Mouse (Mus musculus) limb, embryonic 12.5 days (tissue): ENCODE measurements at regions not wholly inside any gene's neighbourhood (a gene's known extent, or its start where the extent isn't known, plus 50 kb on each side); places are given as distances from the start of the nearest gene placed in this dataset.
A peak's percentile ranks its signal among the peaks of the same experiment; 100 is the strongest.

Experiments
- ATAC-seq: fragments of 200-750 bp; cut with Nextera tagmentation; 2 replicates; pipeline ENCODE4 v1.8.0; 2017; ENCODE audit warnings: low read depth, moderate TSS enrichment; ENCODE audit not compliant: insufficient number of reproducible peaks, insufficient read depth, low FRiP score, low TSS enrichment
- H3K27ac ChIP-seq: fragments of 300-500 bp; sonication (generic); 2 replicates; pipeline ENCODE4 v1.5.1; 2016; ENCODE audit warnings: mild to moderate bottlenecking, moderate library complexity
- H3K27me3 ChIP-seq: fragments of 300-500 bp; sonication (generic); 2 replicates; pipeline ENCODE4 v1.6.1; 2016; ENCODE audit warnings: mild to moderate bottlenecking, moderate library complexity
- H3K36me3 ChIP-seq: fragments of 300-500 bp; sonication (generic); 2 replicates; pipeline ENCODE4 v1.6.1; 2016; ENCODE audit warnings: mild to moderate bottlenecking, moderate library complexity
- H3K4me1 ChIP-seq: fragments of 300-500 bp; sonication (generic); replicated peaks from 2 replicates; pipeline ENCODE4 v1.6.1; 2016
- H3K4me2 ChIP-seq: fragments of 300-500 bp; sonication (generic); 2 replicates; pipeline ENCODE4 v1.6.1; 2016; ENCODE audit warnings: mild to moderate bottlenecking, moderate library complexity
- H3K4me3 ChIP-seq: fragments of 300-500 bp; sonication (generic); replicated peaks from 2 replicates; pipeline ENCODE4 v1.5.1; 2016; ENCODE audit warnings: mild to moderate bottlenecking
- H3K9ac ChIP-seq: fragments of 300-500 bp; sonication (generic); replicated peaks from 2 replicates; pipeline ENCODE4 v1.6.1; 2016; ENCODE audit warnings: mild to moderate bottlenecking, moderate library complexity
- H3K9me3 ChIP-seq: fragments of 300-500 bp; sonication (generic); 2 replicates; pipeline ENCODE4 v1.6.1; 2016; ENCODE audit warnings: mild to moderate bottlenecking, moderate library complexity
- WGBS: fragments of 180-500 bp; shearing (Covaris S2); methylation state at CpG from one replicate; pipeline ENCODE4 v1.1.7; 2016; 5-methylcytosine and 5-hydroxymethylcytosine counted together

DNA sequence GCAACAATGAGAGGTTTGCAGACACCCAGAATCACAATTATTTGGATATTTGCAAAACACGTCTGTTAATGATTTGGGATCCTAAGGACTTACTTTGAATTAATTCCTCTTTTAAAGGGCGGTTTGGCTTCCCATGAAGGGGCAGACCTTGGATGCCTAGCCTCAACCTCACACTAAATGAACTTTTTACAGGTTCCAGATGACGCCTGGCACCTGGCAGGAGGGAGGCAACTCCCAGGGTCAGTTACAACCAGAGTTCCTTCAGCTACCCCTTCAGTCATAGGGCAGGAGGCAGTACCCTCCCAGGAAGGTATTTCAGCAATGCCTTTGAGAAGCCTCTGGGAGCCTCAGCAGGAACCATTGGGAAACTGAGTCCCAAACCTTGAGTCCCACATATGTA lies 57.9 kb upstream of the Stx18 start:
- H3K36me3 ChIP-seq: no peaks in the 10 kb centered on the region
- no peak for ATAC-seq
- H3K4me3 ChIP-seq: no peak overlapping the region
- peaks cover 18% of the 10 kb centered on the region for H3K4me1 ChIP-seq
- H3K4me2 ChIP-seq: no peak overlapping the region
- 0 out of 2 replicates have a peak overlapping the region, but pooled peaks have one; percentile 19 for H3K9ac ChIP-seq
- peaks cover 14% of the 10 kb centered on the region; the same call in 1 of the 2 replicates for H3K27me3 ChIP-seq
- WGBS: 27% methylated on average over 3 of the region's 3 CpGs
- H3K27ac ChIP-seq: 0 out of 2 replicates have a peak overlapping the region, but pooled peaks have one; percentile 9
- H3K9me3 ChIP-seq: no peaks in the 10 kb centered on the region

DNA sequence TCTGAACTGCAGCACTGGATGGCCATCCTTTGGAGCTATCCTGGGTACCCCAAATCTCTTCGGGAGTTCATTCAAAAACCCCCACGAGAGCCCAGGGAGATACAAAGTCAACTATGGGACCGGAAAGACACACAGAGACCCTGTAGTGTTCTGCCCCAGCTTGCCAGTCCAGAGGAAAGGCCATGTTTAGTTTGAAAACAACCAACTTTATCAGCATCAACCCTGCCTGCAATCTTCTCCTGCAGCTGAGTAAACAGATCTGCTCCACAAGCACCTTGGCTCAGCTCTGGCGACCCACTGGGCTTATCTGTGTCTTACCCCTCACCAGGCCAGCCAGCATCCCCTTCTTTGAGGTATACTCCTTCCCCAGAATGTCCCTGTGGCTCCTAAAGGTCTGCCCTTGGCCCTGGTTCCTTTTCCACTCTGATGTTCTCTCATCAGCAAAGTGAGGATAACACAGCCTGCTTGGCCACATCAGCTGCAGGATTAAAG lies 61.6 kb upstream of the Stx18 start:
- H3K4me3 ChIP-seq: no peak overlapping the region
- peaks cover 12% of the 10 kb centered on the region; the same call in 1 of the 2 replicates for H3K27me3 ChIP-seq
- no peak overlapping the region for H3K9ac ChIP-seq
- no peak for ATAC-seq
- H3K36me3 ChIP-seq: no peaks in the 10 kb centered on the region
- H3K9me3 ChIP-seq: no peaks in the 10 kb centered on the region
- 66% methylated on average over 4 of the region's 4 CpGs for WGBS
- H3K4me1 ChIP-seq: peaks cover 28% of the 10 kb centered on the region
- H3K27ac ChIP-seq: no peak overlapping the region
- H3K4me2 ChIP-seq: no peak overlapping the region

DNA sequence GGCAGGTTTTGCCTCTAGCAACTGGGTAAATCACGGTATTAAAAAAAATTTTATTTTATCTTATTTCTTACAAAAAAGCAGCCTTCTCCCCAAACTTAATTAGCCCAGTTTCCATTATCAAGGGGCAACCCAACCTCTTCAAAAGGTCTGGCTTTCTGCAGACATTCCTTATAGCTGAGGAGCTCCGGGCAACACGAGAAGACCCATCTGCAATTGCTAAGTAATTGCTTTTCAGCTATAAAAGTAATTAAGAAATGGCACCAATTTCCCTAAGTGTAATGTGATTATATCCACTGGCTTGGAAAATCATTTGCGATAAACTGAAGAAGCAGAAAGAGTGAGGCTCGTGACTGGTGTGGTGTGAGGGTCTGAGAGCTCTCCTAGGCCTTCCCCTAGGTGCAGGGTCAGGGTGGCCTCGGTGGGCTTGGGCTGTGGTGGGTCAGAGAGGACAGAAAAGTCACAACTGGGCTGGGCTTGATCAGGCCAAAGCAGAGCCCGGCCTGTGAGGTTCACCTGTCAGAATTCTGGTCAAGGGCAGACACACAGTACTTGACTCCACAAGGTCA lies 65.5 kb upstream of the Stx18 start:
- Histone ChIP-seq H3K27ac (no peak overlapping the region), H3K4me3 (no peak overlapping the region), H3K36me3 (no peaks in the 10 kb centered on the region), H3K4me1 (peaks cover 30% of the 10 kb centered on the region), H3K9ac (no peak overlapping the region), H3K4me2 (no peak overlapping the region), H3K27me3 (peaks cover 25% of the 10 kb centered on the region), H3K9me3 (no peaks in the 10 kb centered on the region)
- ATAC-seq: no peak
- WGBS: 70% methylated on average over 7 of the region's 7 CpGs

DNA sequence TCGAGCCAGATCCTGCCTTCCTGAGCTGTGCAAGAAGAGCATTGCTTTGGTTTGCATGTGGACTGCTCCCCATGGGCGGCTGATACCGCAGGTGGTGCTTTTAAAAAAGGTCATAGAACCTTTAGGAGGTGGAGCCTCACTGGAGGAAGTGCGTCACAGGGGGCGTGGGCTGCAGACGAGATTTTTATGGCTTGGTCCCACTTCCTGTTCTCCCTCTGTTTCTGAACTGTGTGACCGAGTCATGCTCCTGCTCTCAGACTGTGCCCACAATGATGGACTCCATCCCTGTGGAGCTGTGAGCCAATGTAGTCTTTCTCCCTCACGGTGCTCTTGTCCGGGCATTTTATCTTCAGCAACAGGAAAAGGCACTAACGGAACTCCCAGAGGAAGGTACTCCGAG lies 66.8 kb upstream of the Stx18 start:
- Histone ChIP-seq H3K4me3 (no peak overlapping the region), H3K27ac (no peak overlapping the region), H3K9ac (no peak overlapping the region), H3K27me3 (peaks cover 35% of the 10 kb centered on the region), H3K9me3 (no peaks in the 10 kb centered on the region), H3K4me1 (peaks cover 44% of the 10 kb centered on the region), H3K36me3 (no peaks in the 10 kb centered on the region), H3K4me2 (peak overlapping the region; percentile 6; the same call in 1 of the 2 replicates)
- ATAC-seq: no peak
- WGBS: 57% methylated on average over 11 of the region's 11 CpGs

DNA sequence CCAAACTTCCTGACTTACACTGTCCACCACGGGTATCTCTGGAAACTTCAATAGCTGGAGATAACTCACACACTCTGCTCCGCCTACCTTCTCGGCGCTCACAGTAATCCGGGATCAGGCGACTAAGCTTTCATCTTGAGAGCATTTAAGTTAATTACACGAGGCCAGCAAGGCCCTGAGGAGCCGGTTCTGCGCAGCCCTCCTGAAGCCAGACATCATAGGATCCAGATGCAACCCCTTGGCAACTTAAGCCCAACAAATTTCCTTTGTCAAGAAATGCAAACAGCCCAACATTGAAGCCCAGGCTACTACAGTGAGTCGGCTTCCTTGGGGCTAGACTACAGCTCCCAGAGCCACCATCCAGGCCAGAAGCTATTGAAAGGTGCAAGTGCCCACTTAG lies 69.9 kb upstream of the Stx18 start:
- peak overlapping the region; percentile 51 for H3K4me2 ChIP-seq
- ATAC-seq: no peak; the same call in 1 of the 2 replicates
- WGBS: 2% methylated on average over 10 of the region's 10 CpGs
- peaks cover 45% of the 10 kb centered on the region for H3K4me1 ChIP-seq
- no peaks in the 10 kb centered on the region for H3K36me3 ChIP-seq
- no peaks in the 10 kb centered on the region for H3K9me3 ChIP-seq
- H3K4me3 ChIP-seq: no peak overlapping the region
- no peak overlapping the region for H3K9ac ChIP-seq
- H3K27ac ChIP-seq: peak overlapping the region; percentile 86
- peaks cover 50% of the 10 kb centered on the region for H3K27me3 ChIP-seq

DNA sequence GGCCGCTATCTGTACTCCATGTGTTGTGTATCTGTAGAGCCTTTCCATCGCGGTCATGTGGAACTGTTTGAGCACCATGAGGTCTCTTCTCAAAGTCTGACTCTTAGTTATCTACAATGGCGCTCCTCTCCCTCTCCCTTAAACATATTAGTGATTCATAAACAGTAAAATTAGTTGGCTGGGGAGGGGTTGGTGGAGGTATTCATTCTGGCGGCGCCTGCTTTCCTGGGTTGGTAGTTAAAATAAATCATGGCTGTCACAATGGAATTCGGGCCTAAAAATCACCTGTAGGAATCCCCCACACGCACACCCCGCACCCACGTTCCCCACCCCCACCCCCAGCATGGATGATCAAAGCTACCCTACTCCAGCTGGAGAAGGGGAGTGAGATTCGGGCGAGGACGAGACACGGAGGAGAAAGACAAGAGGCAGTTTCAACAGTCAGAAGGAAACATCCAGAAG lies 70.6 kb upstream of the Stx18 start:
- peak overlapping the region; percentile 86 for H3K27ac ChIP-seq
- WGBS: under 1% methylated on average over 14 of the region's 14 CpGs

DNA sequence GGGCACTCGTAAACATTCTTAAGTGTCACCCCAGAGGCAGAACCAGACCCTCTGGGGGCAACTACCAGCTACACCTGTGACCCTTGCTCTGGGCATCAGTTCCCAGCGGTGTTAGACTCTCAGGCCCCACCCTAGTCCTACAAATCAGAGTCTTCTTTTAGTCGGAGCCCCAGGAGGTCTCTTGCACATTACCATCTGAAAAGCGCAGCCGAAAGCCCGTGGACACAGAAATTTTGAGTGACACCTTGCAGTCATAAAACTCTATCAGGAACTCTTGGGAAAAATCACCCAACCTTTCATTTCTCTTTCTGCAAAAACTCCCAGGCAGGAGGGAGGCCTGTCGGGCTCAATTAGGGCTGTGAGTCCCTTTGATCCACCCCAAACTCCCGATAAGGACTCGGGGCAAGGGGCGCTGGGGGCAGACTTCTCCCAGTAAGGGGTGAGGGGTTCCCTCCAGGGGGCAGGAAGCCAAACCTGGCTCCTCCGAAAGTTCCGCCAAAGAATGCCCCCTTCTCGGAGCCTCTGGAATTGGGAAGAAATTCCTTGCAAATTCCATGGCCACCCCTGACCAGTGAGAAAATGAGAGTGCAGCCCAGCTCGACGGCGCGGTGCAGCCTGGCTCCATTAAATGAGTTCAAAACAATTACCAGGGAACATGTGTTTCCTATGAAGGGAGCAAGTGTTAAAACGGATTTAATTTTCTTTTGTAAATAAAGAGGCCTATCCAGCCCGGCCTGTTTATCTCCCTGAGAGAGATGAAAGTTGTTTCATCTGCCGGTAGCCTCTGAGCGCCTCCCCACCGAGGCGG lies 71.2 kb upstream of the Stx18 start:
- H3K36me3 ChIP-seq: no peaks in the 10 kb centered on the region
- ATAC-seq: peak; percentile 24; the same call in 1 of the 2 replicates
- H3K9ac ChIP-seq: no peak overlapping the region
- peaks cover 55% of the 10 kb centered on the region for H3K4me1 ChIP-seq
- no peaks in the 10 kb centered on the region for H3K9me3 ChIP-seq
- H3K4me2 ChIP-seq: peak overlapping the region; percentile 51
- H3K27ac ChIP-seq: peak overlapping the region; percentile 86
- H3K27me3 ChIP-seq: peaks cover 57% of the 10 kb centered on the region
- 3% methylated on average over 23 of the region's 23 CpGs for WGBS
- 0 out of 2 replicates have a peak overlapping the region, but pooled peaks have one; percentile 11 for H3K4me3 ChIP-seq

More for the DNA sequence above, 70.6 kb upstream of the Stx18 start:
- Histone ChIP-seq H3K9ac (no peak overlapping the region), H3K27me3 (peaks cover 54% of the 10 kb centered on the region), H3K4me2 (peak overlapping the region; percentile 51), H3K9me3 (no peaks in the 10 kb centered on the region), H3K36me3 (no peaks in the 10 kb centered on the region), H3K4me3 (peak overlapping the region; percentile 11; the same call in 1 of the 2 replicates), H3K4me1 (peaks cover 50% of the 10 kb centered on the region)
- 0 out of 2 replicates have a peak, but pooled peaks have one; percentile 29 for ATAC-seq

DNA sequence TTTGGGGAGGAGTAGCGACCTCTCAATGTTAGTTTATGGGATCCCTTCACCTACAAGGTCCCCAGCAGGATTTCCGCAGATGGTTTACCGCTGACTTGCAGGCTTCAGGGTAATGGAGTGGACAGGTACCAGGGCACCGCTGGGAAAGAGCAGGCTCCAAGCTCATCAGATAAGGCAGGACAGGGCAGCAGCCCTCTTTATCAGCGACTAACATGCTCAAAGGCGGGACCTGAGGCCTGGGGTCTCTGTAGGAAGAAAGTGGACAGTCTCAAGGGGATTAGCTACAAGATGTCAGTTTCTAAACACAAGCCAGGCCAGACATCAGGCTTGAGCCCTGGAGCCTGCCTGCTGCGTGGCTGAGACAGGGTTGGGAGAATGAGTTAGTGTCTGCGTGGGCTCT lies 74.9 kb upstream of the Stx18 start:
- Histone ChIP-seq H3K4me3 (no peak overlapping the region), H3K4me2 (no peak overlapping the region), H3K9me3 (no peaks in the 10 kb centered on the region), H3K9ac (no peak overlapping the region), H3K4me1 (peaks cover 44% of the 10 kb centered on the region), H3K27me3 (peaks cover 42% of the 10 kb centered on the region), H3K36me3 (no peaks in the 10 kb centered on the region), H3K27ac (no peak overlapping the region)
- WGBS: 38% methylated on average over 8 of the region's 8 CpGs
- no peak for ATAC-seq

DNA sequence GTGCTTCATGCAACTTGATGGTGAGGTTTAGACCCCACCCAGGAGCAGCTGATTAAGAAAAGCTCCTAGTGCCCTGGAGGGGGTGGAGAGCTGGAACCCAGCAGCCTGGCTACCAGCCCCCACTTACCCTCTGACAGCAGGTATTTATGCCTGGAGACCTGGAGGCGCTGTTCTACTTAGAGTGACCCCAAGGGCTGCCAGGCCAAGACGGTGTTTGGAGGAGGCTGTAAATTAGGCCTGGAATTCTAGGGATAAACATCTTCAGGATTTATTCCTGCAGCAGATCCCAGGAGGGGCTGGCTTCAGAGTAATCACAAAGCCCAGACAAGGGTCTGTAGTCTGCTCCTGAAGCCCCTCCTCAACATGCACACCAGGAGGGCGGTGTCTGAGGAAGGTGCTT lies 76.0 kb upstream of the Stx18 start:
- Histone ChIP-seq H3K27me3 (peaks cover 31% of the 10 kb centered on the region), H3K27ac (no peak overlapping the region), H3K36me3 (no peaks in the 10 kb centered on the region), H3K9me3 (no peaks in the 10 kb centered on the region), H3K4me2 (no peak overlapping the region), H3K4me3 (no peak overlapping the region), H3K9ac (no peak overlapping the region), H3K4me1 (peaks cover 33% of the 10 kb centered on the region)
- WGBS: 24% methylated on average over 3 of the region's 3 CpGs
- peak; percentile 38; the same call in 1 of the 2 replicates for ATAC-seq

DNA sequence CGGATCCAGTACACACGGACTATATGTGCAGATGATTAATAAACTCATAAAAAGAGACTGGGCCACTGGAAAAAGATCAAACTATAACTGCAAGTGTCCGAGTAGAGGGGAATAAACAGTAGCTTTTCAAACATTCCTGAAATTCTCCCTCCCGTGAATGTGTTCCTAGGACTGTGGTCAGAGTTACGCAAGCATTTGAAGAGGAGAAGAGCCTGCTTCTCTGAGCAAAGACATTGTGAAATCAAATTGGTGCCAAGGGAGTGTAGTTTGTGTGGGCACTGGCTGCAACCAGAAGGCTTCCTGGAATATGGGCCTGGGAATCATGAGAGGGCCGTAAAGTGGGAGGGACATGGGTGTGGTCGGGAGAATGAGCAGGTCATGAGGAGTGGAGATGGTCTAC lies 78.3 kb upstream of the Stx18 start:
- no peak overlapping the region for H3K27ac ChIP-seq
- no peak for ATAC-seq
- H3K27me3 ChIP-seq: peaks cover 21% of the 10 kb centered on the region
- H3K4me2 ChIP-seq: no peak overlapping the region
- H3K9ac ChIP-seq: no peak overlapping the region
- H3K9me3 ChIP-seq: no peaks in the 10 kb centered on the region
- peaks cover 25% of the 10 kb centered on the region for H3K4me1 ChIP-seq
- no peak overlapping the region for H3K4me3 ChIP-seq
- no peaks in the 10 kb centered on the region for H3K36me3 ChIP-seq
- WGBS: 79% methylated on average over 7 of the region's 7 CpGs

DNA sequence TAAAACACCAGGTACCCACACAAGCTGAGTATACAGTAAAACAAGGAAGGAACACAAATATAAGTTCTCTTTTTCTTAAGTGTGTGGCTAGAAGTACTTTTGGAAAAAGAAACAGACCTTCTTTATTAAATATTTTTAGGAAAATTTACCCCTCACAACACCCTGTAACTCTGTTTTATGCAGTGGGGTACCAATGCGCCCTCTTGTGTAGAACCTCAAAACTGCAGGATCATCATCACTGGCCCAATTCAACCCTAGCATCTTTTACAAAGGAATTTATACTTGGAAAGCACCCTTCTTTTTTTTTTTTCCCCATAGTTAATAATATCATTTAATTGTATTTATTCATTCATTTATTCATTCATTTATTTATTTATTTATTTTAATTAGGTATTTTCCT lies 86.4 kb upstream of the Stx18 start:
- Histone ChIP-seq H3K9me3 (no peaks in the 10 kb centered on the region), H3K4me1 (no peaks in the 10 kb centered on the region), H3K27ac (no peak overlapping the region), H3K36me3 (no peaks in the 10 kb centered on the region), H3K4me3 (no peak overlapping the region), H3K4me2 (no peak overlapping the region), H3K9ac (no peak overlapping the region), H3K27me3 (no peaks in the 10 kb centered on the region)
- WGBS: 0% methylated on average over 1 of the region's 1 CpGs
- no peak for ATAC-seq
